19 mouse cellular contexts compared by ENCODE assay signal in genomic region chr15:60840296-60840670, GRCm38 (mm10). TPM values are rescaled to one million over a fixed set of nuclear protein-coding genes. Genes with fewer than 3 reads are reported as not detected.
DNase-seq lines count a peak whose midpoint lies in the region; ATAC-seq and TF ChIP-seq lines count a peak whose summit lies in the region.
"Had no signal": no experiment of that assay in that cellular context is flagged by ENCODE, and none has a peak within 500 bp of the region (broad histone marks: within the 10 kb centered on the region; RNA-seq: fewer than 3 reads in every experiment).

No protein-coding gene starts in this region.

- intact Hi-C loops in heart, postnatal 14 days (cut with DNase I) = no loop called here

- no peak for ATAC-seq in kidney, postnatal 0 days (replicated peaks; ENCODE audit: low FRiP score, low read depth)
- peak; percentile 83 for ATAC-seq in liver, embryonic 13.5 days (ENCODE audit: low read depth)
- ATAC-seq: forebrain, embryonic 15.5 days; inflammation-experienced regulatory T-cells, adult 6 months had no signal

- no peaks in the 10 kb centered on the region for H3K36me3 ChIP-seq in heart, embryonic 10.5 days
- no peaks in the 10 kb centered on the region for H3K36me3 ChIP-seq in kidney, postnatal 0 days (ENCODE audit: insufficient read depth, low read length)
- H3K36me3 ChIP-seq in liver, embryonic 13.5 days = no peaks in the 10 kb centered on the region
- H3K36me3 ChIP-seq: forebrain, embryonic 15.5 days; hindbrain, embryonic 12.5 days; neural tube, embryonic 12.5 days had no signal

- H3K27me3 ChIP-seq in heart, embryonic 10.5 days (ENCODE audit: insufficient read depth, poor library complexity, severe bottlenecking) = no peaks in the 10 kb centered on the region
- H3K27me3 ChIP-seq in kidney, postnatal 0 days (ENCODE audit: insufficient read depth, low read length) = no peaks in the 10 kb centered on the region
- H3K27me3 ChIP-seq in liver, embryonic 13.5 days = no peaks in the 10 kb centered on the region
- H3K27me3 ChIP-seq: forebrain, embryonic 15.5 days; hindbrain, embryonic 12.5 days; neural tube, embryonic 12.5 days had no signal

- WGBS in heart, embryonic 10.5 days = 22% methylated on average over 4 of the region's 4 CpGs
- 29% methylated on average over 4 of the region's 4 CpGs for WGBS in kidney, postnatal 0 days
- 5% methylated on average over 4 of the region's 4 CpGs for WGBS in liver, embryonic 13.5 days (ENCODE audit: insufficient replicate concordance)

- H3K4me3 ChIP-seq in heart, embryonic 10.5 days = no peak overlapping the region
- H3K4me3 ChIP-seq in kidney, postnatal 0 days (replicated peaks; ENCODE audit: low read depth, low read length) = no peak overlapping the region
- H3K4me3 ChIP-seq in liver, embryonic 13.5 days (replicated peaks) = no peak overlapping the region
- H3K4me3 ChIP-seq: forebrain, embryonic 15.5 days; hindbrain, embryonic 12.5 days; neural tube, embryonic 12.5 days had no signal

- H3K4me1 ChIP-seq in heart, embryonic 10.5 days = peaks cover 27% of the 10 kb centered on the region
- H3K4me1 ChIP-seq in kidney, postnatal 0 days (replicated peaks; ENCODE audit: insufficient read depth, low read length) = no peaks in the 10 kb centered on the region; the same call in 1 of the 2 replicates
- peaks cover 29% of the 10 kb centered on the region for H3K4me1 ChIP-seq in liver, embryonic 13.5 days (replicated peaks)
- H3K4me1 ChIP-seq: neural tube, embryonic 12.5 days had no signal

- H3K9ac ChIP-seq in kidney, postnatal 0 days (ENCODE audit: low read depth, low read length) = no peak overlapping the region
- no peak overlapping the region for H3K9ac ChIP-seq in liver, embryonic 13.5 days
- H3K9ac ChIP-seq: forebrain, embryonic 15.5 days; hindbrain, embryonic 12.5 days; neural tube, embryonic 12.5 days had no signal

- 0 out of 2 replicates have a peak overlapping the region, but pooled peaks have one; percentile 29 for H3K27ac ChIP-seq in heart, embryonic 10.5 days
- peak overlapping the region; percentile 37 for H3K27ac ChIP-seq in kidney, postnatal 0 days
- peak overlapping the region; percentile 58 for H3K27ac ChIP-seq in liver, embryonic 13.5 days
- H3K27ac ChIP-seq: forebrain, embryonic 15.5 days; hindbrain, embryonic 12.5 days; neural tube, embryonic 12.5 days had no signal

- no peaks in the 10 kb centered on the region for H3K9me3 ChIP-seq in heart, embryonic 10.5 days
- no peaks in the 10 kb centered on the region for H3K9me3 ChIP-seq in kidney, postnatal 0 days (replicated peaks; ENCODE audit: low read length)
- no peaks in the 10 kb centered on the region for H3K9me3 ChIP-seq in liver, embryonic 13.5 days (replicated peaks)
- H3K9me3 ChIP-seq: forebrain, embryonic 15.5 days; hindbrain, embryonic 12.5 days; neural tube, embryonic 12.5 days had no signal

- TF ChIP-seq CTCF in kidney, postnatal 0 days (IDR thresholded peaks at IDR 0.05; ENCODE audit: low read depth) = no peak

- DNase-seq in heart, embryonic 10.5 days (ENCODE audit: low spot score) = no peak
- DNase-seq in heart, postnatal 14 days = no peak
- no peak for DNase-seq in kidney, postnatal 0 days (ENCODE audit: low spot score)
- no peak for DNase-seq in kidney, postnatal 4 days
- peak; percentile 35 for DNase-seq in liver, embryonic 13.5 days
- DNase-seq in yolk sac, embryonic 10.5 days (ENCODE audit: low spot score) = peak; percentile 39
- no peak for DNase-seq in layer of hippocampus, adult 9-10 months (ENCODE audit: low spot score)
- no peak for DNase-seq in lung, postnatal 14 days
- DNase-seq: adrenal gland, adult 2 months; B cell, adult 2 months; cerebellum, adult 8-10 months; lung, adult 2 months; lung, postnatal 4 days; thymus, postnatal 25 days had no signal

- no peak overlapping the region for H3K4me2 ChIP-seq in kidney, postnatal 0 days (ENCODE audit: low read length)
- peak overlapping the region; percentile 23; the same call in 1 of the 2 replicates for H3K4me2 ChIP-seq in liver, embryonic 13.5 days
- H3K4me2 ChIP-seq: forebrain, embryonic 15.5 days; hindbrain, embryonic 12.5 days; midbrain, embryonic 11.5 days; neural tube, embryonic 12.5 days had no signal

RNA-seq across cellular contexts. Expression of gene Fam84b, which starts 13.3 kb away (rescaled TPM):
- polyA plus RNA-seq in heart, embryonic 10.5 days (2016; fragmentation: Nextera tagmentation; extraction: Ambion mirVana) = 12.5 and 12.7 TPM in 2 replicates
- total RNA-seq in heart, postnatal 14 days (2021) = 1 to 10 TPM; 6.8 to 8.8 TPM
- 23.8 and 24.9 TPM in 2 replicates for polyA plus RNA-seq in kidney, postnatal 0 days (2015; fragmentation: Nextera tagmentation; extraction: Ambion mirVana)
- polyA plus RNA-seq in liver, embryonic 13.5 days (2015; fragmentation: Nextera tagmentation; extraction: Ambion mirVana) = 2.9 and 4.2 TPM in 2 replicates

Comparison
In these comparisons a context has a peak if more than half of its experiments do, and no peak if none do; other contexts are left out.
1. DNase-seq: peak in liver, embryonic 13.5 days (single experiment) and yolk sac, embryonic 10.5 days (single experiment); none in heart, embryonic 10.5 days (single experiment), heart, postnatal 14 days (0 of 2), kidney, postnatal 0 days (single experiment), kidney, postnatal 4 days (0 of 2), layer of hippocampus, adult 9-10 months (single experiment) and lung, postnatal 14 days (single experiment).
2. Peak in every context shown above with its lines, with median percentiles within 50 percentile points of each other: H3K27ac ChIP-seq.